Mouse (Mus musculus) heart, postnatal 36 days (tissue): ENCODE data around the gene Khdc4. TPM values are rescaled to one million over a fixed set of nuclear protein-coding genes. Genes with fewer than 3 reads are reported as not detected.
A peak's percentile ranks its signal among the peaks of the same experiment; 100 is the strongest.
"Not testable (repeated sequence)": the region's sequence is repeated elsewhere in the genome, so short reads cannot be mapped to it uniquely, and the experiment has no call there.

ENCODE experiments used
- DNase-seq, 2 experiments: peaks; one replicate each; pipeline ENCODE4 v3.0.0; 2021 to 2022
- intact Hi-C: fragments of 180-260 bp; cut with DNase I; formaldehyde crosslinking; loops from one replicate; pipeline ENCODE4 v1.15.1; 2025
- total RNA-seq, 2 experiments: library from RNA; stranded (reverse); gene quantifications; 2 replicates each; pipeline ENCODE4 v1.2.3; 2021

The Khdc4 gene
- total RNA-seq, 2 experiments from 2014 or later = 27.4 to 30.8 TPM

DNA sequence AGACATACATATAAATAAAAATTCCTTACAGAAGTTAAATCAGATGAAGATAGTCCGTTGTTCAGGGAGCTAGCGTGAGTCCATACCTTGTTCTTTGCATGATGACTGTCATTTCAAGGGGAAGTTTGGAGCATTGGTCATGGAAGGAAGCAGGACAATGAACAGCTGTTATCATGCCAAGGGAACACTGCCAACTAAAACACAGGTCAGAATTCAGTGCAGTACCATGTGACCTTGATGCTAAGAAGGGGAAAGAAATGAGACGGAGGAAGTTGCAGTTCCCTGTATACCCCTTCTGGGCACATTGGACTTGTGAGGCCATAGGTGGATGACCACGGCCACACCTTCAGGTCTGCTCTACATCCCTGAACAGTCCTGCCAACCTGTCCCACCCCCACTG lies 31.0 kb upstream of the Khdc4 start:
- intact Hi-C loops = no loop called here
- DNase-seq = peak in 1 of 2 experiments; percentile 14

DNA sequence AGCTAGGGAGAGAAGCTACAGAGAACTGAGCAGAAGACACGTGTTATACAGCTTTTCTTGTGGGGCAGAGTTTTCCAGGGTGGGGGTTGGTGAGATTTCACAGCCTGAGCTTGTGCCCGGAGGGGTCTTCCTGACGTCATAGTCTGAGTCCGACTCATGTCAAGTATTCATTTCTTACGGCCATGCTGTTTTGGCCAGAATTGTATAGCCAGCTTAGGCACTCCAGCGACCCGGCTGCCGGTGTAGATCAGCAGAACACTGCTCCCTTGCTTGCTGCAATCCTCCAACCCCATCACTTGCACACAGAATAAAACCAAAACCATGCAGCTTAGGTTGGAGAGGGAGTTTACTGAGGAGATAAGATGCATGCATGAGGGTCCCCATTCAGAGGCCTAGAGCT lies 30.0 kb upstream of the Khdc4 start:
- no peak for DNase-seq
- intact Hi-C loops = no loop called here

DNA sequence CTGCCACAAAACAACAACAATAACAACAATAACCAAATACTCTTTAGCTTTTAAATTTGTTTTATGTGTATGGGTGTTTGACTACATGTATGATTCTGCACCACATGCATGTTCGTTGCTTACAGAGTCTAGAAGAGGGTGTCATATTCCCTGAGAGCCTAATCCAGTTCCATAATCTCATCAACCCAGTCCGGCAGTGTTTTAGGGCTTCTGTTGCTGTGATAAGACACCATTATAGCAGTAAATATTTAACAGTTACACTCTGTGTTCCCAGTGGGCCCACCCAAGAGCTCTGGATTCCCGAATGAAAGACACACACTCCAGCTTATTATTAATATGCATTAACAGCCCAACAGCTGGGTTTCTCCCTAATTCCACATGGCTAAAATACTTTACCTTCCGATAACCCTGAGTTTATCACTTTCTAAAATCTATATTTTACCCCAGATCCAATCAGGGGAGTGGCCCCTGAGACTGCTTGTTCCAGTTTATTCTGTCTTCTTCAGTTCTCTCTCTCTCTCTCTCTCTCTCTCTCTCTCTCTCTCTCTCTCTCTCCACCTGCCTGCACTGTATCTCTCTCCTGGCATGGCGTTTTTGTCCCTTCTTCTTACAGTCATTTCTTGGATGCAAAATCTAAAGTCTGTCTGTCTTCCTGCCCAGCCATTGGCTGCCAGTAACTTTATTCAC lies 27.0 kb upstream of the Khdc4 start:
- DNase-seq = no peak
- intact Hi-C loops = no loop called here

DNA sequence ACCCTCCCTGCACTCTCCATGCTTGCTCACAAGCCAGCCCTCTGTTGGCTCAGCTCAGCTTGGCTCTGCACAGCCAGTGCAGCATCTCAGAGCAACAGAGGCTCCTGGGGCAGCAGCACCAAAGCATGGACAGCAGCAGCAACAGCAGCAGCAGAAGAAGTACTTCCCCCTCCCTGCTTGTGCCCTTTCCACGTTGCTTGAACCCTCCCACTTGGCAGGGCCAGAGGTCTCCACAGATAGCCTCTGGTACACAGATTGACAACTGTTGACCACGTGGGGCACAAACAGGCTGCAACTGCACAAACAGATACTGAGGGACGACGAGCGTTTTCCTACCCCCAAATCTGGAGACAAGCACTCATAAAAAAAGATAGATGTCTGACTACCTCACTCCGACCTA lies 25.8 kb upstream of the Khdc4 start:
- DNase-seq = no peak
- intact Hi-C loops = no loop called here

DNA sequence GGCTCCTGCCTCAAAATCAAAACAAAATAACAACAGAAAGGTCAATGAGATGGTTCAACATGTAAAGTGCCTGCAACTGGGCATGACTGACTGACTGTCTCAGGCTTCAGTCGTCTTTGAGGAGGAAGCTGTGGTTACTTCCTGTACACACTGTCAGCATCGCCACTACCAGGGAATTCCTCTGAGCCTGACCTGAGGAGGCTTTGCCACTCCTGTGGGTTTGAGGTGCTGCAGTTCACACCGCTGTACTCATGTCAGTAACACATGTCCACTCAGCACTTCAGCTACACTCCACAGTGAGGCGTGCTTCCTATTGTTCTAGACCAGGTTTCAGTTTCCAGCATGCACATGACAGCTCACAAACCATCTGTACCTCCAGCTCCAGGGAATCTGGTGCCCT lies 21.5 kb upstream of the Khdc4 start:
- intact Hi-C loops = no loop called here
- no peak for DNase-seq

DNA sequence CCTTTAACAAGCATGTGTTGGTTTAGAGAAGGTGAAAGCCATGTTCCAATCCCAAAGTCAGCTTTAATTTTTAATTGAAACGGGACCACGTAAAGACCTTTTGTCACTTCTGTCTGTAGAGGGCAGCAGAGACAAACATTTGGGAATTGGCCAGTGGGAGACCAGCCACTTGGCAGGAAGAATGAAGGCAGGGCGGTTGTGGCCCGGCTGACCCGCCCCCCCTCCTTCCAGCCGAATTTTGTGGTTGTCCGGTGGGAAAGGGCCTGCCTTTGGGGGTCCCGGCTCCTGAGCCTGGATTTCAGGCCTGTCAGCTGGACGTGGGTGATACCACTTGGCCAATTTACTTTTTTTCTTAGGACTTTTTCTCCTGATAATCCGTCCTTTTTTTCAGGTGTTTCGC lies 8.2 kb upstream of the Khdc4 start:
- DNase-seq = peak; percentile 77 to 80
- intact Hi-C loops = loop anchor here (5.0 kb wide), 2 partner anchors 40 to 60 kb away; partner anchors contain the start of gene Rit1

DNA sequence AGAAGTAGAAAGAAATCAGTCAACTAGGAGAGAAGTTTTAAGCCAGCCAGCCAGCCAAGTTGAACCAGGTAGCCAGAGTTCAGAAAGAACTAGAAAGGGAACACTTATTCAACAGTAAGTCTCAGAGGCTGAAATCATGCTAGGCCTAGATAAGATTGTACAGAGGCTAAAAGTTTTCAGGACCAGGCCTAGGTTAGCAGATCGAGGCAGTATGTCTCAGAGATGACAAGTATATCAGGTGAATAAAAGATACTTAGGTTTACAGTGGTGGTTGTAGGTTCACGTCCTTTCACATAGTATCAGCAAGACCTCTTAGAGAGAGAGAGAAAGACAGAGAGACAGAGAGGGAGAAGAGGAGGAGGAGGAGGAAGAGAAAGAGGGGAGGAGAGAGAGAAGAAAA lies 1.8 kb upstream of the Khdc4 start:
- DNase-seq = no peak
- intact Hi-C loops = no loop called here

DNA sequence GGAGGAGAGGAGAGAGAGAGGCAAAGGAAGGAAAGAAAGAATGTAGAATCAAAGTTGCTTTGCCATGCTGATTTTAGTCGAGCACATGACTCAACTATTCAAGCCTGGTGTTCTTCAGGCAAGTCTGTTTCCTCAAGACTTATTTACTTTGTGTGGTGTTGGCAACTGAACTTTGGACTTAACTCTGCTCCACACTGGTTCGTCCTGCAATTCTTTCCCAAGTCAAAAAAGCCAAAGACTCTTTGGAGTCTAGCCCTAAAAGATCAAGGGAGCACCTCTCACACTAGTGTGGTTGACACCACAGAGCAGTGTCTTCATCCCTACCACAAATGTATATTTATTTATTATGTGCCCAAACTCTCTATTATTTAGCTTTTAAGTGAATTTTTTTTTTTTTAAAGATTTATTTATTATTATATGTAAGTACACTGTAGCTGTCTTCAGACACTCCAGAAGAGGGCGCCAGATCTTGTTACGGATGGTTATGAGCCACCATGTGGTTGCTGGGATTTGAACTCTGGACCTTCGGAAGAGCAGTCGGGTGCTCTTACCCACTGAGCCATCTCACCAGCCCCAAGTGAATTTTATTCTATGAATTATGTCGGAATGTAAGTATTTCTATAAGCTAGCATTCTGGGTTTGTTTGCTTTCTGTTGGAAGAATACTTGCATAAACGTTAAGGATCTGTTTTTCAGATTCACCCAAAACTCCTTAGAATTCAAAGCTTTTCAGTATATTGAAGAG lies 1.2 kb upstream of the Khdc4 start:
- no peak for DNase-seq
- intact Hi-C loops = no loop called here

DNA sequence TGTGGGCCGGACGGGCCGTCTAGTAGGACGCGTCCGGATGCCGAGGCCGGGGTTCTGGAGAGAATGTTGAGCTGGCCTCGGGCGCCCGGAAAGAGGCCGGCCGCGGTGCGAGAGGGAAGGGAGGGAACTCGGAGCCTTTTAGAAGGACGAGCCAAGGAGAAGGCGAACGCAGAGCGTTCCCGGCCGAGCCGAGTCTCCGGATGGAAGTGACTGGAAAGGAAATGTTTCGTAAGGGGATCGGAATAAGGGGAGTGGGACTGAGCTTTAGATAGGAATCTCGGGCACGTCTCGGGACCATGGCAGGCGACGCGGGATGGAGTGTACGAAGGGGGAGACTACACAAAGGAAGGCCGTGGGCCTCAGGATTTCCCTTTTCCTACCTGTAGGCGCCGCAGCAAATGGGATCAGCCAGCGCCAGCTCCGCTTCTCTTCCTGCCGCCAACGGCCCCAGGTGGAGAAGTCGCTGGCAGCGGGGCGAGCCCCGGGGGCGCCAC lies 402 bp downstream of the Khdc4 start:
- intact Hi-C loops = loop anchor here (2.0 kb wide), 2 partner anchors 31 to 79 kb away; partner anchors contain the start of gene Rit1
- DNase-seq = no peak

DNA sequence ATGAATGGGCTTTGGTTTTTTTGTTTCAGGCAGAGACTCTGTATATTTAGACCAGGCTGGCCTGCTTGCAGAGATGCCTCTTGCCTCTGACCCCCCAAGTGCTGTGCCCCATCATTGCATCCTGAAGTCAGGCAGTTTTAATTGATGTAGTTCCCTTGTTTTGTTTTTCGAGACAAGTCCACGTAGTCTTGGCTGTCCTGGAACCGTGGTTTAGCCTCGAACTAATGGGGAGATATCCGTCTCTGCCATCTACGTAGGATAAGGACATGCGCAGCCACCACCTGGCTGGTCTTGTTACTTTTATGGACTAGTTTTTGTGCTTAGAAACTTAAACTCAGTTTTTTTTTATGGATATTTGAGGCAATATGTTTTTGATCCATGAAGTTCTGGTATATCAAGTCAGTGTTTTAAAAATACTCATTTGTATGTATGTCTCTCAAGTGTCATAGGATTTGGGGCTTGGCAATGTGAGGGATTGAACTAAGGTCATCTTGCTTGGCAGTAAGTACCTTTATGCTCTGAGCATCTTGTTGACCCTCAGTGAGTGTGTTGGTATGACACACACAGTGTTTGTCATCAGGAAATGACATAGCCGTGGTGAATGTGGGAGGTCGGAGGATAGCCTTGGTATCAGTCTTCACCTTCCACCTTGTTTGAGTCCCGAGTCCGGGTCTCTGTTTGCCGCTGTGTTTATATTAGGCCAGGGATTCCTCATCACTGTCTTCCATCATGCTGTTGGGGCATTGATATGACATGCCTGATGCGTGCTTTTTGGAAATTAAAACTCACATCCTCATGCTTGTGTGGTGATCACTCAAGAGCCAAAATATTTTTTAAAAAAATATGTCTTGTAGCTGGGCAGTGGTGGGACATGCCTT lies 1.4 kb downstream of the Khdc4 start:
- DNase-seq = no peak
- intact Hi-C loops = loop anchor here (2.0 kb wide), 2 partner anchors 30 to 80 kb away; partner anchors contain the start of gene Rit1

DNA sequence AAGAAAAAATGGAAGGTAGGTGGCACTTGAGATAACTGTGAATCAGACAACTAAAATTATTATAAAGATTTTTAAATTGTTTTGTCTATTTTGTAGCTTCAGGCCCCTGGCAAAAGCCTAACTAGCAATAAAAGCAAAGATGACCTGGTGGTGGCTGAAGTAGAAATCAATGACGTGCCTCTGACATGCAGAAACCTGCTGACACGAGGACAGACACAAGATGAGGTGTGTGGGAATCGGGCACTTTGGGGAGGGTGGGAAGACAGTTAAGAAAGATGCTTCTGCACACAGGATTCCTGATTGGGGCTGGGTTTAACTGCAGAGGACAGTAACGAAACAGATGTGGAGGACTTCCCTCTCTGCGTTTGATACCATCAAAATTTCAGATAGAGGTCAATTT lies 3.5 kb downstream of the Khdc4 start:
- intact Hi-C loops = no loop called here

DNA sequence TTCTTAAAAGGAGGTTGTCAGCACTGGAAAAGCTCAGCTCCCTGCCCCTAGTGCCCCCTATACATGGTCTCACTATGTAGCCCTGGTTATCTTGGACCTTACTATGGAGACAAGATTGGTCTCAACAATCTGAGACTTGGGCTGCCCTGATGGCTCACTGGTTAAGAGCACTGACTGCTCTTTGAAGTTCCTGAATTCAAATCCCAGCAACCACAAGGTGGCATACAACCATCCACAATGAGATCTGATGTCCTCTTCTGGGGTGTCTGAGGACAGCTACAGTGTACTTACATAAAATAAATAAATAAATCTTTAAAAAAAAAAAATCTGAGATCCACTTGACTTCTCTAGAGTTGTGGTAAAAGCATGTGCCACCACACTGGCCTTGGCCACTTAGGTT lies 9.9 kb downstream of the Khdc4 start:
- intact Hi-C loops = no loop called here
- DNase-seq = no peak

More for the DNA sequence above, 3.5 kb downstream of the Khdc4 start:
- no peak for DNase-seq

DNA sequence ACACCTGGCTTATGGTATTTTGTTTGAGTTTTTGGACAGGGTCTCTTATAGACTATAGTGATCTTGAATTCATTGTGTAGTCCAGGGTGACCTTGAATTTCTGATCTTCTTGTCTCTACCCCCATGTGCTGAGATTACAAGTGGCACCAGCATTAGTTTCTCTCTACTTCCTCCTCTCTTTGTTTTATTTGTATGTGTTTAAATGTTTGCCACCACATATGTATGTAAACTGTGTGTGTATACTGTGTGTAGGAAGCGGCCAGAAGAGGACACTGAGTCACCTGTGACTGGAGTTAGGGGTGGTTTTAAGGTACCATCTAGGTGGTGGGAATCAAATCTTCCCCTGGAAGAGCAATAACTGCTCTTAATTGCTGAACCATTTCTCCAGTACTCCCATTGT lies 12.4 kb downstream of the Khdc4 start:
- intact Hi-C loops = no loop called here
- DNase-seq = no peak

DNA sequence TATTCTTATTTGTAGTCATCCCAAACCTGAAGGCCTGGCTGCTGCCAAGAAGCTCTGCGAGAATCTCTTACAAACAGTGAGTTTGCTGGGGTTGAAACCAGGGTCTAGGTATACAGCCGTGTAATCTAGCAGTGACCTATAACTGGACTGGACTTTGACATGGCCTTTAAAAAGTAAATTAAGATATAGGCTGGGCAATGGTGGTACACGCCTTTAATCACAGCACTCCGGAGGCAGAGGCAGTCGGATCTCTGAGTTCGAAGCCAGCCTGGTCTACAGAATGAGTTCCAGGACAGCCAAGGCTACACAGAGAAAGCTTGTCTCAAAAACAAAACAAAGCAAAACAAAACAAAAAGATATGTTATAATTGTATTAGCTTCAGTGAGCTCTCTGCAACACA lies 13.2 kb downstream of the Khdc4 start:
- intact Hi-C loops = no loop called here
- DNase-seq = no peak

DNA sequence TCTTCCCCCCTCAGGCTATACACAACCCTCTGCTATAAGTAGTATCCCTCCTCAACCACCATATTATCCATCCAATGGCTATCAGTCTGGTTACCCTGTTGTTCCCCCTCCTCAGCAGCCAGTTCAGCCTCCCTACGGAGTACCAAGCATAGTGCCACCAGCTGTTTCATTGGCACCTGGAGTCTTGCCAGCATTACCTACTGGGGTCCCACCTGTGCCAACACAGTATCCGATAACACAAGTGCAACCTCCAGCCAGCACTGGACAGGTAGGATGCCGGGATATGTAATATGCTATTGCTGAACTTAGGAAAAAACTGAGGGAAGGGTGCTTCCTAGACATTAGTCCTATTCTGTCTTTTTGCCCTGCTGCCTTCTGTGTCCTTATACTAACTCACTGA lies 14.6 kb downstream of the Khdc4 start:
- intact Hi-C loops = no loop called here
- DNase-seq = no peak

DNA sequence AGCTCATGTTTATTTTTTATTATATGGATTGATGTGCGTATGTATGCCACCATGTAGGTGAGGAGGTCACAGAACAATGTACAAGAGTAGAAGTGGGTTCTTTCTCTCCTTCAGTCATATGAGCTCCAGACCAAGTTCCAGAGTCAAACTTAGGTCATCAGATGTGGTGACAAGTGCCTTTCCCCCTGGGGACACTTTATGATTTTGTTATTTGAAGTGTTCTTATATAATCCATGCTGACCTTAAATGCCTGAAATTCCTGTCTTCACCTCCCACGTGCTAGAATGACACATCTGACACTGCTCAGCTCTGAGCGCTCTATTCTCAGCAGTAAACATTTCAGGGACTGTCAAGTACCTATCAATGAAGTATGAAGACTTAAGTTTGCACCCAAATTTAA lies 15.6 kb downstream of the Khdc4 start:
- DNase-seq = no peak
- intact Hi-C loops = no loop called here

DNA sequence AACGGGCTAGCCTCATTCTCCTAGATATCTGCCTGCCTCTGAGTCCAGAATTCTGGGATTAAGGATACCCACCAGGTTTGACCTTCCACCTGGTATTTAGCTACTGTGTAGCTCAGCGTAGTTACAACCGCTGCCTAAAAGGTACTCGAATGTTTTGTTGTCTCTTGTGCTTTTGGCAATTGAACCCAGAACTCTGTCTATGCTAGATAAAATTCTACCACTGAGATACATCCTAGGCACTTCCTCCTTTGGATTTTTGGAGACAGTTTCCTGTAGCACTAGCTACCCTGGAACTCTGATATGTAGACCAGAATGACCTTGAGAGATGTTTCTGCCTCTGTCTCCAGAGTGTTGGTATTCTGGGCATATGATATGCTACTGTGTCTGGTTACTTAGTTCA lies 28.1 kb downstream of the Khdc4 start:
- no peak for DNase-seq
- intact Hi-C loops = no loop called here

DNA sequence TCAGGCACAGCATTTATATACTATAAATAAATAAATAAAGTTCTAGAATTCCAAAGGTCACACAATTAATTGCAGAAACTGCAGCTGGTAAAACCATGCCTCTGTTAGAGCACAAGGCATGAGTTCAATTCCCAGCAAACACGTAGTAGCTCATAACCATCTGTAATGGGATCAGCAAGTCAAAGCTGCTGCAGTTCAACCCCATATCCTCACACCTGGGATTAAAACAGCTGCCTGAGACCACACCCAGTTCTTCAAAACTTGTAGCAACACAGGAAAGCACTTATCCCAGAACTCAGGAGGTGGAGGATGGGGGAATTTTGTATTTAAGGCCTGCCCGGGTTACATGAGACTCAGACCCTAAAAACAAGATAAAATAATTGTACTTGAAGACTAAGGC lies 29.1 kb downstream of the Khdc4 start:
- DNase-seq = no peak
- intact Hi-C loops = loop anchor here (5.0 kb wide), 1 partner anchor 37 kb away; no protein-coding TSS in a partner anchor

DNA sequence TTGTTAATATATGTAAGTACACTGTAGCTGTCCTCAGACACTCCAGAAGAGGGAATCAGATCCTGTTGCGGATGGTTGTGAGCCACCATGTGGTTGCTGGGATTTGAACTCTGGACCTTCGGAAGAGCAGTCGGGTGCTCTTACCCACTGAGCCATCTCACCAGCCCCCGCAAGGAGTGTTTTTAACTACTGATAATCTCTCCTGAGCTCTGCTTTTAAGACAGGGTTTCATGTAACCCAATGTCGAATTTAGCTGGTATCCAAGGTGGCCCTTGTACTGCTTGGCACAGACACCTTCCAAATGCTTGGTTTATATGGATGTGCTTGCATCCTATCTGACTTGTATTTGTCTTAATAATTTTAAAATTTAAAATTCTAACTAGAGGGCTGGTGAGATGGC lies 30.1 kb downstream of the Khdc4 start:
- not testable (repeated sequence) for DNase-seq
- intact Hi-C loops = loop anchor here (2.0 to 5.0 kb wide), 2 partner anchors 29 to 38 kb away; no protein-coding TSS in a partner anchor

DNA sequence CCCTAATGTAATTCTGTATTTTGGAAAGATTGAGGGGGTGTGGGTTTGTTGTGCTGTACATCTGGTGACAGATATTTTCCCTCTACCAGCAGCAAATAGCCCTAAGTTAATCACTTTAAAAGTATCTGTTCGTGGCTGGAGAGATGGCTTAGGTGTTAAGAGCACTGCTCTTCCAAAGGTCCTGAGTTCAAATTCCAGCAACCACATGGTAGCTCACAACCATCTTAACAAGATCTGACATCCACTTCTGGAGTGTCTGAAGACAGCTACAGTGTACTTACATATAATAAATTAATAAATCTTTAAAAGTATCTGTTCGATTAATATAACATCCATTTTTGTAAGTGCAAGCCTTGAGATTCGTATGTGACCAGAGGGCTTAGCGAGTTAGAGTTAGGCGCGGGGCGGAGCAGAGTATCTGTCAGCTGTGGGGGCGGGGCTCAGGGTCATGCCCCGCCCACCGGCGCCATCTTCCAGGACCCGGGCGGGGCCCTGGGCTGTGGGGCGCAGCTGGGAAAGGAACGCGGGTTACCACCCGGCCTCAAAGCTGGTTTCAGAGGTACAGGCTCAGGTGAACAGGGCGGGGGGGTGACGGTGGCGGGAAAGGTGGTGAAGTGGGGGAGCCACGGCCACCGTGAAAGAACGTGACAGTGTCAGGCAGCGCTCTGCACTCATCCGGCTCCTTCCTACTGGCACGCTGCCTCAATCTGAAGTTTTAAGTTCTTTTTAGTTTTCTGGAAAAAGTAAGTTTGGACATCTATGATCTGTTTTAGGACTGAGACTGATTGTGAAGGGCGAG lies 31.0 kb downstream of the Khdc4 start, which contains the start of gene Rit1:
Gene Rit1, plus strand, starts transcription at position 440 of the 799 bp plus-strand sequence.
- peak; percentile 85 to 88 for DNase-seq
- intact Hi-C loops = loop anchor here (2.0 to 5.0 kb wide), 2 partner anchors 30 to 39 kb away; no protein-coding TSS in a partner anchor
